Mouse (Mus musculus): Measurements from ENCODE around the gene Smyd4. TPM values are rescaled to one million over a fixed set of nuclear protein-coding genes. Genes with fewer than 3 reads are reported as not detected.

The Smyd4 gene
- polyA plus RNA-seq (2012; rRNA removed), result 9.1 and 9.2 TPM in 2 replicates

DNA sequence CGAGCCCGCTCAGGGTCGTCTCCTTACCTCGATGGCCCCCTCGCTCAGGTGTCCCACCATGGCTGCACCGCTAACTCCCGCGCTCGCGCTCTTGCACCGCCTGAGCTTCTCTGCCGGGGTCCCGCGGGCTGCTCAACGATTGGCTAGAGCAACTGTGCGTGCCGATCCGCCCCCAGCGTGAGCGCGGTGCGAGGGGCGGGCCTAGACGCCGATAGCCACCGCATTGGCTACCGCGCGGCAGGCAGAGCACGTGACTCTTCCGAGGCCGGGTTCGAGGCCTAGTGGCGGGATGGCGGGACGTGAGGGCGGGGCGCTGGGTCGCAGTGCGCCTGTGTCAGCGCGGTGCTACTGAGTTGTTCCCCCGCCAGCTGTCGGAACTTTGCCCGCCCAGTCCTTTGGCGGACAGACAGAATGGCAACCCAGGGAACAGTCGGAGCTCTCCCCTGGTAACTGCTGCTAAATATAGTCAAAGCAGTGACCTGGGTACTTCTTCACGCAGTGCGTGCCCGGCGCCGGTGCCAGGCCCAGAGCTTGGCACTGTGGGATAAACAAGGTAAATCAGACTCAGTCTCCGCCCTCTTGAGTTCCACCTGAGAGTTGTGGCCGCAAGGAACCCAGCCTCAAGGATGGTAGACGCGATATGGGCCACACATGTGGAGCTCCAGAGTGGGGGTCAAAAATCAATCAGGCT lies at the start of gene Smyd4, which contains the start of gene Rpa1:
TSS of gene Smyd4 (plus strand) at position 235 of the 691 bp plus-strand sequence.
TSS of gene Rpa1 (minus strand) at position 126 of the 691 bp plus-strand sequence.
- Histone ChIP-seq H3K27me3 (ENCODE audit: control insufficient read depth, insufficient read depth, low read length) (no peaks in the 10 kb centered on the region), H3K27ac (ENCODE audit: insufficient read depth, low read length) (peak within 1 kb of the TSS; percentile 30; the same call in 1 of the 2 replicates), H3K4me1 (ENCODE audit: control insufficient read depth, insufficient read depth, low read length) (peaks cover 2% of the 10 kb centered on the region), H3K4me3 (replicated peaks; ENCODE audit: insufficient read depth, low read depth, low read length) (peak within 1 kb of the TSS; percentile 77)
- WGBS, result under 1% methylated on average over 56 of the region's 56 CpGs
- no peak for TF ChIP-seq CTCF (IDR thresholded peaks at IDR 0.05; ENCODE audit: borderline replicate concordance, insufficient read depth, low read depth, low read length)
- peak; percentile 62; the same call in 1 of the 2 replicates for TF ChIP-seq POLR2A (IDR thresholded peaks at IDR 0.05; ENCODE audit: borderline replicate concordance, insufficient read depth, low read length)
- DNase-seq, result peak; percentile 96 to 97

DNA sequence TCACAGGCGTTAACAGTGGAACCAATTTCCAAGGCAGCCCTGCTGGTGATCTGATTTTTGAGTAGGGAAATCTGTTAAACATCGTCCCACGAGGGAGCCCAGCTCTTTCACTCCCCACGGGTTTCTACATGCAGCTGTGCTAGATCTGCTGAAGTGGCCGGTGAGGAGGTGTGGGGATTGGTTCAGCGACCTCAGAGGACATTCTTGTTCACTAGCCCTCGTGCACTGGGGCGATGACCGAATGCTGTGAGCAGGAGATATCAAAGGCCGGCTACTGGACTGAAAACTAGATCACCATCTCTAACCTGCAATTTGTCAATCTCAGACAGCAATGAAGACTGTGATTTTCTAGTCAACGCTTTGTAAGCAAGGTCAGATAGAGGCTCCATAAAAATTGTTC lies 49.7 kb upstream of the Smyd4 start:
- TF ChIP-seq CTCF (IDR thresholded peaks at IDR 0.05; ENCODE audit: borderline replicate concordance, insufficient read depth, low read depth, low read length), result no peak
- Histone ChIP-seq H3K27me3 (ENCODE audit: control insufficient read depth, insufficient read depth, low read length) (no peaks in the 10 kb centered on the region), H3K4me1 (ENCODE audit: control insufficient read depth, insufficient read depth, low read length) (no peaks in the 10 kb centered on the region), H3K27ac (ENCODE audit: insufficient read depth, low read length) (no peak overlapping the region), H3K4me3 (replicated peaks; ENCODE audit: insufficient read depth, low read depth, low read length) (no peak overlapping the region)
- WGBS, result 48% methylated on average over 11 of the region's 11 CpGs
- DNase-seq, result no peak

DNA sequence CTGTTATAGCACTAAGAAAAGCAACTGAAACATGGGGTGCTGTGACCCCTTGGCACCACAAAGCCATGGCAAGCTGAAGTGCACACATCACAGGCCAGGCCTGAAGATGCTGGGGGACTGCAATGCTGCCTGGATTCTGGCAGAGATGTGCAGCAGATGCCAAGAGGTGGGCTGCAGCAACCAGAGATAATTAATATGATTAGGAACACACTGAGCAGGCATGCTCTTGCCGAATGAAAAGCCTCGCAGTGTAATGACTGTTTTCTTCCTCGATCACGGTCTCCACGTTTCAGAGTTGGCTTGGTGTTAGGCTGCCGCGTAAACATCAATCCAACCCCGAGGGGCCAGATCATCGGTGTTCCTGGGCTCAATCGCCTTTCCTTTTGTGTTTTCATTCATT lies 48.4 kb upstream of the Smyd4 start:
- no peak for DNase-seq
- TF ChIP-seq CTCF (IDR thresholded peaks at IDR 0.05; ENCODE audit: borderline replicate concordance, insufficient read depth, low read depth, low read length) (no peak), POLR2A (IDR thresholded peaks at IDR 0.05; ENCODE audit: borderline replicate concordance, insufficient read depth, low read length) (no peak)
- Histone ChIP-seq H3K4me1 (ENCODE audit: control insufficient read depth, insufficient read depth, low read length) (no peaks in the 10 kb centered on the region), H3K4me3 (replicated peaks; ENCODE audit: insufficient read depth, low read depth, low read length) (no peak overlapping the region), H3K27ac (ENCODE audit: insufficient read depth, low read length) (no peak overlapping the region), H3K27me3 (ENCODE audit: control insufficient read depth, insufficient read depth, low read length) (no peaks in the 10 kb centered on the region)
- 37% methylated on average over 10 of the region's 10 CpGs for WGBS

DNA sequence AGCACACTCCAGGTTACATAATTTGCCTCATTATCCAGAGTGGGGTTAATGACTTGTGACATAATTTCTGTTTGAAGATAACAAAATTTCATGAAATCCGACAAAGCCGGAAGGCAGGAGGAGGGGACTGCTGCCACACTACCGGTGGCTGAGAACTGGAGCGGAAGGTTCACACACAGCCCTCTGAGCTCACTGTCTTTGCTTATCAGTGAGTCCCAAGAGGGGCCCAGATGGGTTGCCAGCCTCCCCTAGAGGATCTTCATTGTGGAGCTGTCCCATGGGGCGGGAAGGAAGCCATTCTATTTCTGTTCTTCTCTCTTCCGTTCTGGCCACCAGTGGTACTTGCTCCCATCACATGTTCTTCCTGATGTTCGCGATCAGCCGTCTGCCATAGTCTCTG lies 47.3 kb upstream of the Smyd4 start:
- WGBS, result 86% methylated on average over 9 of the region's 9 CpGs
- no peak overlapping the region for H3K4me3 ChIP-seq (replicated peaks; ENCODE audit: insufficient read depth, low read depth, low read length)
- no peaks in the 10 kb centered on the region for H3K27me3 ChIP-seq (ENCODE audit: control insufficient read depth, insufficient read depth, low read length)
- H3K4me1 ChIP-seq (ENCODE audit: control insufficient read depth, insufficient read depth, low read length), result no peaks in the 10 kb centered on the region
- TF ChIP-seq POLR2A (IDR thresholded peaks at IDR 0.05; ENCODE audit: borderline replicate concordance, insufficient read depth, low read length) (no peak), CTCF (IDR thresholded peaks at IDR 0.05; ENCODE audit: borderline replicate concordance, insufficient read depth, low read depth, low read length) (no peak)
- H3K27ac ChIP-seq (ENCODE audit: insufficient read depth, low read length), result no peak overlapping the region
- no peak for DNase-seq

DNA sequence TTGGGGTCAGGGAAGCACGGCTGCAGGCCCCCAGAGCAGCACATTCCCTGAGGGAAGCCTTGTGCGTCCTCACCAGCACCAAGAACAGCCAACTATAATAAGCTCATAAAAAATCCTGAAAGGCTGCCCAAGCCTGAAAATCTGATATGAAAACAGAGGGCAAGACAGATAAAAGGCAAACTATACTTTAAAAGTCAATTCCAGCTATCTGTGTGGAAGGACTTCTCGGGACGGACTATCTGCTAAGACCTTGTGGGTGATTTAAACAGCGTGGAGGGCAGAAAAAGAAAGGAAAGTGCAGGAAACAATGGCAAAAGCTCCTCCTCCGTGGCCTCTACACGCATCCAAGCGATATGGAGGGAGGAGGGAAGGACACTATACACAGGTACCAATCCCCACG lies 43.4 kb upstream of the Smyd4 start:
- H3K4me1 ChIP-seq (ENCODE audit: control insufficient read depth, insufficient read depth, low read length), result no peaks in the 10 kb centered on the region
- no peak overlapping the region for H3K27ac ChIP-seq (ENCODE audit: insufficient read depth, low read length)
- H3K27me3 ChIP-seq (ENCODE audit: control insufficient read depth, insufficient read depth, low read length), result no peaks in the 10 kb centered on the region
- TF ChIP-seq CTCF (IDR thresholded peaks at IDR 0.05; ENCODE audit: borderline replicate concordance, insufficient read depth, low read depth, low read length), result no peak
- no peak for TF ChIP-seq POLR2A (IDR thresholded peaks at IDR 0.05; ENCODE audit: borderline replicate concordance, insufficient read depth, low read length)
- no peak overlapping the region for H3K4me3 ChIP-seq (replicated peaks; ENCODE audit: insufficient read depth, low read depth, low read length)
- WGBS, result 82% methylated on average over 9 of the region's 9 CpGs
- no peak for DNase-seq

DNA sequence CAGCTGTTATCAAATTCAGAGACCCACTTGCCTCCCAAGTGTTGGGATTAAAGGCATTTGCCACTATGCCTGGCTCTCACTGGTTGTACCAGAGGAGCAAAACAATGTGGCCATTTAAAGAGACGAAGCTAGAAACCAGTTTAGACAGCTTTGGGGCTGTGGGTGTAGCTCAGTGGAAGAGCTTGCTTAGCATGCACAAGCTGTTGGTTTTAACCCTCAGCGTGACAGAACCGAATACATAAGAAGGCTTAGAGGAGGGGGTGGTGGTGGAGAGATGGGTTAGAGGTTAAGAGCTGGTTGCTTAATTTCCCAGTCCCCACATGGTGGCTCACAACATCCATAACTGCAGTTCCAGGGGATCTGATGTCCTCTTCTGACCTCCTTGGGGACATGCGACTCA lies 39.6 kb upstream of the Smyd4 start:
- DNase-seq, result no peak
- Histone ChIP-seq H3K4me1 (ENCODE audit: control insufficient read depth, insufficient read depth, low read length) (no peaks in the 10 kb centered on the region), H3K27me3 (ENCODE audit: control insufficient read depth, insufficient read depth, low read length) (no peaks in the 10 kb centered on the region), H3K4me3 (replicated peaks; ENCODE audit: insufficient read depth, low read depth, low read length) (no peak overlapping the region), H3K27ac (ENCODE audit: insufficient read depth, low read length) (no peak overlapping the region)
- no peak for TF ChIP-seq POLR2A (IDR thresholded peaks at IDR 0.05; ENCODE audit: borderline replicate concordance, insufficient read depth, low read length)
- no peak for TF ChIP-seq CTCF (IDR thresholded peaks at IDR 0.05; ENCODE audit: borderline replicate concordance, insufficient read depth, low read depth, low read length)
- 74% methylated on average over 4 of the region's 4 CpGs for WGBS

DNA sequence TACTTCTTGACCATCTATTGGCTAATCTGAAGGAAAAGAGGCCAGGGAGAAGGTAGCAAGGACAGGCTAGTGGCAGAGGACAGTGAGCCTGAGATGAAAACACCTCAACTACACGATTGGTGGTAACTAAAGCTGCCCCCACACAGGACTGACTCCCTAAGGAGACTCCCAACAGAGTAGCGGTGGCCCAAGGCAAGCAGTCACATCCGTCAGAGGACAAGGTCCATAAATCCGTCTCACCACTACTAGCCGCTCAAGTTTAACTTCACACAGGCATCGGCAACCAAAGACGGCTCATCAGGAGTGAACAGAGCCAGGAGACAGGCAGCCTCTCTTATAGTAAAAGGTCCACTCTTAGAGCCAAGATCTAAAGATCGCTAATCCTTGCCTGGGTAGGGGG lies 37.4 kb upstream of the Smyd4 start:
- no peaks in the 10 kb centered on the region for H3K4me1 ChIP-seq (ENCODE audit: control insufficient read depth, insufficient read depth, low read length)
- H3K27me3 ChIP-seq (ENCODE audit: control insufficient read depth, insufficient read depth, low read length), result no peaks in the 10 kb centered on the region
- H3K4me3 ChIP-seq (replicated peaks; ENCODE audit: insufficient read depth, low read depth, low read length), result no peak overlapping the region
- DNase-seq, result no peak
- TF ChIP-seq POLR2A (IDR thresholded peaks at IDR 0.05; ENCODE audit: borderline replicate concordance, insufficient read depth, low read length) (no peak), CTCF (IDR thresholded peaks at IDR 0.05; ENCODE audit: borderline replicate concordance, insufficient read depth, low read depth, low read length) (no peak)
- H3K27ac ChIP-seq (ENCODE audit: insufficient read depth, low read length), result no peak overlapping the region
- WGBS, result 86% methylated on average over 8 of the region's 8 CpGs

DNA sequence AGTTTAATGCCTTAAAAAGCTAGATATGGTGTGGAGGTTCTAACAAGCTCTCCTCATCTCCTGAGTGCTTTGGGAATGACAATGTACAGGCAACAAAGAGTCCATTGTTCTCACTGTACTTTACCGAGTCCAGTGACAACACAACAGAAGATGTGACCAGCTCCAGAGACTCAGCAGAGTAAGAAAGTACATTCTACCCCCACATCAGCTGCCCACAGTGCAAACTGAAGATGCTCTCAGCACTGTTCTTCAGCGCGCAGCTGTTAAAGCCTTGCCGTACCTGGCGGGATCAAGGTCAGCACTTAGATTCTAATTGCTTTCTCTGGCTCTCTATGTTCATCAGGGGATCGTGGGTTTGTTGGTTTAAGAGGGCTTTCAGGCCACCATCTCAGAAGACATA lies 36.5 kb upstream of the Smyd4 start:
- 83% methylated on average over 6 of the region's 6 CpGs for WGBS
- H3K27ac ChIP-seq (ENCODE audit: insufficient read depth, low read length), result no peak overlapping the region
- no peak for TF ChIP-seq CTCF (IDR thresholded peaks at IDR 0.05; ENCODE audit: borderline replicate concordance, insufficient read depth, low read depth, low read length)
- TF ChIP-seq POLR2A (IDR thresholded peaks at IDR 0.05; ENCODE audit: borderline replicate concordance, insufficient read depth, low read length), result no peak
- H3K4me3 ChIP-seq (replicated peaks; ENCODE audit: insufficient read depth, low read depth, low read length), result no peak overlapping the region
- H3K4me1 ChIP-seq (ENCODE audit: control insufficient read depth, insufficient read depth, low read length), result no peaks in the 10 kb centered on the region
- no peak for DNase-seq
- no peaks in the 10 kb centered on the region for H3K27me3 ChIP-seq (ENCODE audit: control insufficient read depth, insufficient read depth, low read length)
